ENCODE assay signal across 7 mouse cellular contexts in genomic region chr17:47614018-47614417, GRCm38 (mm10). TPM values are rescaled to one million over a fixed set of nuclear protein-coding genes. Genes with fewer than 3 reads are reported as not detected.
A peak's percentile ranks its signal among the peaks of the same experiment; 100 is the strongest.
DNase-seq lines count a peak whose midpoint lies in the region; ATAC-seq and TF ChIP-seq lines count a peak whose summit lies in the region.

No protein-coding gene starts in this region.

- no peak overlapping the region for H3K4me2 ChIP-seq in kidney, postnatal 0 days (ENCODE audit: low read length)

- peaks cover 21% of the 10 kb centered on the region for H3K36me3 ChIP-seq in kidney, postnatal 0 days (ENCODE audit: insufficient read depth, low read length)
- peaks cover 7% of the 10 kb centered on the region for H3K36me3 ChIP-seq in ES-Bruce4 (ENCODE audit: control insufficient read depth, insufficient read depth, low read length, poor library complexity, severe bottlenecking)

- H3K9me3 ChIP-seq in kidney, postnatal 0 days (replicated peaks; ENCODE audit: low read length), result no peaks in the 10 kb centered on the region
- no peaks in the 10 kb centered on the region for H3K9me3 ChIP-seq in ES-Bruce4 (replicated peaks; ENCODE audit: control insufficient read depth, insufficient read depth, low read length, poor library complexity, severe bottlenecking)

- H3K9ac ChIP-seq in kidney, postnatal 0 days (ENCODE audit: low read depth, low read length), result no peak overlapping the region
- no peak overlapping the region for H3K9ac ChIP-seq in ES-Bruce4 (ENCODE audit: low read depth, poor library complexity, severe bottlenecking)

- WGBS in kidney, postnatal 0 days, result 93% methylated on average over 1 of the region's 1 CpGs

- TF ChIP-seq POLR2A in ES-Bruce4 (IDR thresholded peaks at IDR 0.05; ENCODE audit: insufficient read depth, low read length), result no peak

- DNase-seq in kidney, postnatal 0 days (ENCODE audit: low spot score), result no peak
- no peak for DNase-seq in kidney, adult 11 months
- peak; percentile 58 to 69 for DNase-seq in adrenal gland, postnatal 36 days
- peak; percentile 46 for DNase-seq in lung, postnatal 25 days (ENCODE audit: low spot score)
- no peak for DNase-seq in left cerebral cortex, adult 8-10 months (ENCODE audit: low spot score in 2 of 2)

- ATAC-seq in kidney, postnatal 0 days (replicated peaks; ENCODE audit: low FRiP score, low read depth), result no peak
- no peak for ATAC-seq in erythroid progenitor cell, adult 5-6 weeks (replicated peaks; ENCODE audit: low FRiP score, poor library complexity, severe bottlenecking)

- peak; percentile 62 for TF ChIP-seq CTCF in kidney, postnatal 0 days (IDR thresholded peaks at IDR 0.05; ENCODE audit: low read depth)
- TF ChIP-seq CTCF in ES-Bruce4 (IDR thresholded peaks at IDR 0.05; ENCODE audit: low read depth, low read length), result peak; percentile 51

- H3K4me1 ChIP-seq in kidney, postnatal 0 days (replicated peaks; ENCODE audit: insufficient read depth, low read length), result 0 out of 2 replicates have a peak, but pooled peaks cover 16% of the 10 kb centered on the region
- H3K4me1 ChIP-seq in ES-Bruce4 (ENCODE audit: control insufficient read depth, insufficient read depth, low read length), result no peaks in the 10 kb centered on the region

- H3K4me3 ChIP-seq in kidney, postnatal 0 days (replicated peaks; ENCODE audit: low read depth, low read length), result no peak overlapping the region
- H3K4me3 ChIP-seq in ES-Bruce4 (ENCODE audit: low read depth, low read length), result no peak overlapping the region

- no peak overlapping the region for H3K27ac ChIP-seq in kidney, postnatal 0 days
- H3K27ac ChIP-seq in ES-Bruce4 (ENCODE audit: insufficient read depth, low read length), result no peak overlapping the region

- no peak for TF ChIP-seq EP300 in ES-Bruce4 (IDR thresholded peaks at IDR 0.05; ENCODE audit: insufficient read depth, low read depth, low read length)

- H3K27me3 ChIP-seq in kidney, postnatal 0 days (ENCODE audit: insufficient read depth, low read length), result no peaks in the 10 kb centered on the region
- H3K27me3 ChIP-seq in ES-Bruce4 (ENCODE audit: control insufficient read depth, insufficient read depth, low read length, poor library complexity, severe bottlenecking), result no peaks in the 10 kb centered on the region

RNA-seq across cellular contexts. Expression of gene Gm20517, which starts 2.6 kb away (rescaled TPM):
- 1.5 and 1.8 TPM in 2 replicates for polyA plus RNA-seq in kidney, postnatal 0 days (2015; fragmentation: Nextera tagmentation; extraction: Ambion mirVana)
- 4.5 and 11.9 TPM in 2 replicates for polyA plus RNA-seq in ES-Bruce4 (2011; ENCODE audit: insufficient read depth, insufficient read length, low read depth, missing spikeins)
- 1 to 10 TPM; 3.4 to 3.7 TPM for total RNA-seq in adrenal gland, postnatal 36 days (2021)
- total RNA-seq in left cerebral cortex, adult 8-10 months (2022), result 1 to 10 TPM; 3.8 to 9.6 (median 6.6) TPM
- 11.5 and 13.8 TPM in 2 replicates for total RNA-seq in erythroid progenitor cell, adult 5-6 weeks (2015; ENCODE audit: low replicate concordance)
- 9.5 and 18.9 TPM in 2 replicates for total RNA-seq in erythroid progenitor cell, adult 5-6 weeks (2017; ENCODE audit: low replicate concordance)

RNA-seq across cellular contexts. Expression of gene Med20, which starts 2.6 kb away (rescaled TPM):
- polyA plus RNA-seq in kidney, postnatal 0 days (2015; fragmentation: Nextera tagmentation; extraction: Ambion mirVana), result 37.6 and 37.9 TPM in 2 replicates
- 26.4 and 36.9 TPM in 2 replicates for polyA plus RNA-seq in ES-Bruce4 (2011; ENCODE audit: insufficient read depth, insufficient read length, low read depth, missing spikeins)
- total RNA-seq in adrenal gland, postnatal 36 days (2021), result 10 to 100 TPM; 39.5 to 40.0 TPM
- total RNA-seq in left cerebral cortex, adult 8-10 months (2022), result 10 to 100 TPM; 26.3 to 34.7 (median 27.2) TPM
- total RNA-seq in erythroid progenitor cell, adult 5-6 weeks (2015; ENCODE audit: low replicate concordance), result 28.1 and 37.8 TPM in 2 replicates
- total RNA-seq in erythroid progenitor cell, adult 5-6 weeks (2017; ENCODE audit: low replicate concordance), result 36.5 and 63.2 TPM in 2 replicates

RNA-seq across cellular contexts. Expression of gene Bysl, which starts 2.7 kb away (rescaled TPM):
- polyA plus RNA-seq in kidney, postnatal 0 days (2015; fragmentation: Nextera tagmentation; extraction: Ambion mirVana), result 14.7 and 15.7 TPM in 2 replicates
- polyA plus RNA-seq in ES-Bruce4 (2011; ENCODE audit: insufficient read depth, insufficient read length, low read depth, missing spikeins), result 24.9 and 25.7 TPM in 2 replicates
- total RNA-seq in adrenal gland, postnatal 36 days (2021), result 10 to 100 TPM; 18.7 to 24.8 TPM
- total RNA-seq in left cerebral cortex, adult 8-10 months (2022), result 10 to 100 TPM; 15.7 to 19.0 (median 17.1) TPM
- total RNA-seq in erythroid progenitor cell, adult 5-6 weeks (2015; ENCODE audit: low replicate concordance), result 5.9 and 8.3 TPM in 2 replicates
- total RNA-seq in erythroid progenitor cell, adult 5-6 weeks (2017; ENCODE audit: low replicate concordance), result 8.4 and 10.4 TPM in 2 replicates

RNA-seq across cellular contexts. Expression of gene Usp49, which starts 16.5 kb away (rescaled TPM):
- 2.9 and 4.1 TPM in 2 replicates for polyA plus RNA-seq in kidney, postnatal 0 days (2015; fragmentation: Nextera tagmentation; extraction: Ambion mirVana)
- 15.8 and 16.8 TPM in 2 replicates for polyA plus RNA-seq in ES-Bruce4 (2011; ENCODE audit: insufficient read depth, insufficient read length, low read depth, missing spikeins)
- total RNA-seq in adrenal gland, postnatal 36 days (2021), result 1 to 10 TPM; 4.1 to 5.6 TPM
- total RNA-seq in left cerebral cortex, adult 8-10 months (2022), result 10 to 100 TPM; 10.2 to 13.4 (median 11.6) TPM
- 26.8 and 35.7 TPM in 2 replicates for total RNA-seq in erythroid progenitor cell, adult 5-6 weeks (2015; ENCODE audit: low replicate concordance)
- total RNA-seq in erythroid progenitor cell, adult 5-6 weeks (2017; ENCODE audit: low replicate concordance), result 29.2 and 46.3 TPM in 2 replicates

Comparison
In these comparisons a context has a peak if more than half of its experiments do, and no peak if none do; other contexts are left out.
1. DNase-seq: peak in adrenal gland, postnatal 36 days (2 of 2) and lung, postnatal 25 days (single experiment); none in kidney, postnatal 0 days (single experiment), kidney, adult 11 months (single experiment) and left cerebral cortex, adult 8-10 months (0 of 2).